Mouse (Mus musculus): ENCODE results near the gene Srpk3. TPM values are rescaled to one million over a fixed set of nuclear protein-coding genes. Genes with fewer than 3 reads are reported as not detected.
"Not testable (repeated sequence)": the region's sequence is repeated elsewhere in the genome, so short reads cannot be mapped to it uniquely, and the experiment has no call there.

Srpk3 gene
- 0.99 and 1.9 TPM in 2 replicates for polyA plus RNA-seq (2015; fragmentation: Nextera tagmentation; extraction: Ambion mirVana)

DNA sequence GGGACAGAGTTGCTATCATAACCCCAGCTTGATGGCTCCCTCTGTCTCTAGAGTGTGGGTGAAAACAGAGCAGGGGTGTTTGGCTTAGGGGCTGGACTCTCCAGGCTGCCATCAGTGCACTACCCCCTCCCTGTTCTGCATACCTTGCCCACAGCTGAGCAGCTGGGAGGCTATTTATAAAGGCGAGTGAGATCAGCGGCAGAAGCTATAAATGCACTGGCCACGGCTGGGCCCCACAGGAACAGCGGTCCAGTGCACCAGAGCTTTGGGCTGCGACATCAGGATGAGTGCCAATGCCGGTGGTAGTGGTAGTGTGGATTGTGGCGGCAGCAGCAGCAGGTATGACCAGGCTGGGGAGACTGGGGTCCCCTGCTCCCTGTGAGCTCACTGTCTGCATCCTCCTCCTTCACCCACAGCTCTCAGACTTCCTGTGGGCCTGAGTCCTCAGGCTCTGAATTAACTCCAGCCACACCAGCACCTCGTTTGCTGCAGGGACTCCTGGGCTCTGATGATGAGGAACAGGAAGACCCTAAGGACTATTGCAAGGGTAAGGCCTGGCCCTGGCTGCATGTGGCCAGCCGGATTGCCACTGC, at the start of gene Srpk3:
Gene Srpk3, plus strand, starts transcription at position 238 of the 593 bp plus-strand sequence.
- H3K9me3 ChIP-seq (ENCODE audit: control insufficient read depth, low read length) = no peaks in the 10 kb centered on the region

DNA sequence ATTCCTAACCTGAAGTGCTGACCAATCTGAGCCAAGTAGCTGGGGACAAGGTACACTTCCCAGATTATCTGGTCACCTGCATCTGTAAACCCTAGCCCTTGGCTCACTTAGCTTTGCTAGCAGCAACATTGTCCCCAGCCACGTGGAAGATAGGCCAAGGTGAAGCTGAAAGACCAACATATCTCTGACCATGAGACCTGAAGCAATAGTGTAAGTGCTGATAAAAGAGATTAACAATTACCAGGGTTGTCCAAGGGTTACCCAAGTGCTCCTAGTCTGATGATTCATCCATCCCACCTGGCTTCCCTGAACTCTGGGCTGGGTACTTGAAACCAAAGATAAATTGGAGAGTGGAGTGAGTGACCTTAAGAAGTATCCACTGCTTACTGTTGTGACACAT, 43.3 kb upstream of the Srpk3 start:
- Histone ChIP-seq H3K36me3 (ENCODE audit: control insufficient read depth, insufficient read depth, low read length) (no peaks in the 10 kb centered on the region), H3K4me1 (ENCODE audit: control insufficient read depth, insufficient read depth, low read length) (no peaks in the 10 kb centered on the region), H3K9me3 (ENCODE audit: control insufficient read depth, low read length) (no peaks in the 10 kb centered on the region), H3K27me3 (replicated peaks; ENCODE audit: control insufficient read depth, insufficient read depth, low read length) (no peaks in the 10 kb centered on the region), H3K4me3 (ENCODE audit: low read length) (no peak overlapping the region), H3K9ac (ENCODE audit: low read depth, low read length) (no peak overlapping the region), H3K27ac (ENCODE audit: low read length) (no peak overlapping the region; the same call in 1 of the 2 replicates), H3K4me2 (ENCODE audit: low read depth, low read length) (no peak overlapping the region)
- 63% methylated on average over 1 of the region's 1 CpGs for WGBS
- peak; percentile 93 for ATAC-seq

More for the DNA sequence above, at the start of gene Srpk3:
- Histone ChIP-seq H3K27ac (ENCODE audit: low read length) (no peak within 1 kb of the TSS), H3K9ac (ENCODE audit: low read depth, low read length) (no peak within 1 kb of the TSS), H3K4me3 (ENCODE audit: low read length) (no peak within 1 kb of the TSS), H3K4me2 (ENCODE audit: low read depth, low read length) (no peak within 1 kb of the TSS), H3K36me3 (ENCODE audit: control insufficient read depth, insufficient read depth, low read length) (no peaks in the 10 kb centered on the region), H3K27me3 (replicated peaks; ENCODE audit: control insufficient read depth, insufficient read depth, low read length) (no peaks in the 10 kb centered on the region), H3K4me1 (ENCODE audit: control insufficient read depth, insufficient read depth, low read length) (0 out of 2 replicates have a peak, but pooled peaks cover 7% of the 10 kb centered on the region)
- ATAC-seq = peak; percentile 32
- WGBS = 30% methylated on average over 9 of the region's 9 CpGs

DNA sequence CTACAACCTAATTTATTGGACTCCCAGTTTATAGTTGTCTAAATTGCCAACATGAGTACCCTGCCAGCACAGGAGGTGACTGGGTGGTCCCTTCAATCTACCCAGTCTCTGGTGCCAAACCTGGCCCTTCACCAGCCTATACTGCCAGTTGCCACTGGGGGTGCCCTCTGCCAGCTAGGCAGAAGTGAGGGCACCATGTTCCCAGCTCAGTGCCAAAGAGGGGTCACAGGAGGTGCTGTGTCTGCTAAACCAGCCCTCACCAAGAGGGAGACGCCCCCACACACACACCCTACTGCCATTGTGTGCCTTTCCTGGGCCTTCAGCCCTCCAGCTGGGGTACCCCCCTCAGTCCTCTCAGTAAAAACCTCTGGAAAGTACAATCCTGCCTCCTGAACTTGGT, 36.0 kb upstream of the Srpk3 start:
- H3K9me3 ChIP-seq (ENCODE audit: control insufficient read depth, low read length) = no peaks in the 10 kb centered on the region
- 56% methylated on average over 1 of the region's 1 CpGs for WGBS
- no peaks in the 10 kb centered on the region for H3K36me3 ChIP-seq (ENCODE audit: control insufficient read depth, insufficient read depth, low read length)
- H3K4me3 ChIP-seq (ENCODE audit: low read length) = no peak overlapping the region
- H3K9ac ChIP-seq (ENCODE audit: low read depth, low read length) = no peak overlapping the region
- H3K27me3 ChIP-seq (replicated peaks; ENCODE audit: control insufficient read depth, insufficient read depth, low read length) = no peaks in the 10 kb centered on the region; the same call in 1 of the 2 replicates
- H3K4me2 ChIP-seq (ENCODE audit: low read depth, low read length) = no peak overlapping the region
- ATAC-seq = no peak
- no peak overlapping the region for H3K27ac ChIP-seq (ENCODE audit: low read length)
- no peaks in the 10 kb centered on the region for H3K4me1 ChIP-seq (ENCODE audit: control insufficient read depth, insufficient read depth, low read length)

DNA sequence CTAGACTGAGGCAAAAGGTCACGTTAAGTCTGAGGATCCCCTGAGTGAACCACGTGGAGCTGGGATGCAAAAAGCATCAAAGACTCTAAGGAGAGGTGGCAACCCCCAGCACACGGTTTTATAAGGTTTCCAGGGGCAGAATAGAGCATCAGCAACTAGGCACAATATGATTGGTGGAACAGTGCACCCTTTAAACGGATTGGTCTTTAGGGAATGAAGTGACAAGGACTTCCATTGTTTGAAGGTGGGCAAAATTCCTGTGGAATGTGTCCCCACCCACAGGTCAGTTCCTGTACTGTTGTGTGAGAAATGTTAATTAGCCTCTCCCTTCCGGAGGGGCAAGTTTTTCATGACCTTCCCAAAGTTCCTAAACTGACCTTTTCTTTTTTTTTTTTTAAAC, 35.1 kb upstream of the Srpk3 start:
- 58% methylated on average over 5 of the region's 5 CpGs for WGBS
- Histone ChIP-seq H3K9ac (ENCODE audit: low read depth, low read length) (no peak overlapping the region), H3K4me2 (ENCODE audit: low read depth, low read length) (no peak overlapping the region), H3K36me3 (ENCODE audit: control insufficient read depth, insufficient read depth, low read length) (no peaks in the 10 kb centered on the region), H3K4me1 (ENCODE audit: control insufficient read depth, insufficient read depth, low read length) (no peaks in the 10 kb centered on the region), H3K27me3 (replicated peaks; ENCODE audit: control insufficient read depth, insufficient read depth, low read length) (no peaks in the 10 kb centered on the region; the same call in 1 of the 2 replicates), H3K27ac (ENCODE audit: low read length) (no peak overlapping the region), H3K4me3 (ENCODE audit: low read length) (no peak overlapping the region), H3K9me3 (ENCODE audit: control insufficient read depth, low read length) (no peaks in the 10 kb centered on the region)
- ATAC-seq = no peak

DNA sequence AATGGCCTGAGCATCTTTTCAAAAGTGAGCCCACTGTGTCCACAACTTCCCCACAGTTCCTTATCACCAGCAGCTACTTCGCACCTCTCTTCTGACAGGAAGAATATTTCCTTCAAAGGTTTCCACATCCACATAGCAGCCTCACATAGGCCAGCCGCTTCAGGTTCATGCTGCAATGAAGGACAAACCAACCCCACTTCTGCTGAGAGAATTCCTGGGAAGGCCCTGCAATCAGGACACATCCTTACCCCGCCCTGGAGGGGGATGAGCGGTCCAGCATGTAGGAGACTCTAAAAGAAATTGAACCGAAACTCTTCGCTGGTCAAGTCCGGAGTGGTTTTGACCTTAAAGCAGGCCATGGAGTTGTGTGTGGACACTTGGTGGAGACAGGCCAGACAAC, 34.4 kb upstream of the Srpk3 start:
- not testable (repeated sequence) for H3K4me2 ChIP-seq (ENCODE audit: low read depth, low read length); H3K9ac ChIP-seq (ENCODE audit: low read depth, low read length); H3K4me3 ChIP-seq (ENCODE audit: low read length); ATAC-seq; H3K4me1 ChIP-seq (ENCODE audit: control insufficient read depth, insufficient read depth, low read length); H3K9me3 ChIP-seq (ENCODE audit: control insufficient read depth, low read length); H3K27ac ChIP-seq (ENCODE audit: low read length); H3K36me3 ChIP-seq (ENCODE audit: control insufficient read depth, insufficient read depth, low read length); H3K27me3 ChIP-seq (replicated peaks; ENCODE audit: control insufficient read depth, insufficient read depth, low read length)
- WGBS = 96% methylated on average over 7 of the region's 7 CpGs

DNA sequence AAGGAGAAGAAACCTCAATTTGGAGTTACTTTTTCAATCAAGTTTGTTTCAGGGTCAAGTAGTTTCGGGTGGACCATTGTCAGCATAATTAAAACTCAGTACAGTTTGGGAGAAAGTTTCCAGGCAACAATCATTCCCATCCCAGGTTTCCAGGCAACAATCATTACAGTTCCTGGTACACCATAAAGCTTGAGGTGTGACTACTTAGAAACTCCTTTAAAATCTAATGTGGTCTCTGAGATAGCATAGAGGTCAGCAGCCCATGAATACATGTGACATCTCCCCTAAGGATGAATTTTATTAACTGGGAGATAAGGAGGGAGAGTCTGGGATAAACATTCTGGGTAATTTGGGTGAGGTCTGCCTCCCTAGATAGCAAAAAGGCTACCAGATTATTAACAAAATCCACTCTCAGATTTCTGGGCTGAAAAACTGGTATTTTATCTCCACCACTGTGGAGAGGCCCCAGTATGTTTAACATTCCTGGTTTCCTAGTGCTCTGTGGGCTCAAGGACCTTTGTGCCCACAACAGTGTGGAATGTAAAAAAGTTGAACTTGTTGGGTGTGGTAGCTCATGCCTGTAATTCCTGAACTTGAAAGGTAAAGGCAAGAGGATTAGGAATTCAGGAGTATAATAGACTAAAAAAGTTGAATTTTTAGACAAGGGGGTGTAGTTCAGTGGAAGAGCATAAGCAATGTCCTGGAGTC, 29.3 kb upstream of the Srpk3 start:
- Histone ChIP-seq H3K4me3 (ENCODE audit: low read length) (no peak overlapping the region), H3K27me3 (replicated peaks; ENCODE audit: control insufficient read depth, insufficient read depth, low read length) (no peaks in the 10 kb centered on the region), H3K9me3 (ENCODE audit: control insufficient read depth, low read length) (no peaks in the 10 kb centered on the region), H3K27ac (ENCODE audit: low read length) (no peak overlapping the region), H3K4me1 (ENCODE audit: control insufficient read depth, insufficient read depth, low read length) (no peaks in the 10 kb centered on the region), H3K9ac (ENCODE audit: low read depth, low read length) (no peak overlapping the region), H3K4me2 (ENCODE audit: low read depth, low read length) (no peak overlapping the region), H3K36me3 (ENCODE audit: control insufficient read depth, insufficient read depth, low read length) (no peaks in the 10 kb centered on the region)
- 52% methylated on average over 1 of the region's 1 CpGs for WGBS
- ATAC-seq = peak; percentile 85

DNA sequence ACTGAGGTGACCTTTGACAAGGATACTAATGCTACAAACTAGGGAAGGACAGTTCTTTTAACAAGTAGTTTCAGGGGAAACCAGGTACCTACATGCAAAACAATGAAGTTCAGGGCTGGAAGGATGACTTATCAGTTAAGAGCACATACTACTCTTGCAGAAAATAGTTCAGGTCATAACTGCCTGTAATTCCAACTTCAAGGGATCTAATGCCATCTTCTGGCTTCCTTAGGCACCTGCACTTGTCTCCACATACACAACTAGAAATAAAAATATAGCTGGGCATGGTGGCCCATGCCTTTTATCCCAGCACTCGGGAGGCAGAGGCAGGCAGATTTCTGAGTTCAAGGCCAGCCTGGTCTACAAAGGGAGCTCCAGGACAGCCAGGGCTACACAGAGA, 25.2 kb upstream of the Srpk3 start:
- no peaks in the 10 kb centered on the region for H3K36me3 ChIP-seq (ENCODE audit: control insufficient read depth, insufficient read depth, low read length)
- no peaks in the 10 kb centered on the region for H3K9me3 ChIP-seq (ENCODE audit: control insufficient read depth, low read length)
- no peak overlapping the region for H3K27ac ChIP-seq (ENCODE audit: low read length)
- H3K4me3 ChIP-seq (ENCODE audit: low read length) = no peak overlapping the region
- H3K4me2 ChIP-seq (ENCODE audit: low read depth, low read length) = no peak overlapping the region
- no peaks in the 10 kb centered on the region for H3K4me1 ChIP-seq (ENCODE audit: control insufficient read depth, insufficient read depth, low read length)
- H3K27me3 ChIP-seq (replicated peaks; ENCODE audit: control insufficient read depth, insufficient read depth, low read length) = no peaks in the 10 kb centered on the region
- WGBS = 94% methylated on average over 1 of the region's 1 CpGs
- H3K9ac ChIP-seq (ENCODE audit: low read depth, low read length) = no peak overlapping the region
- ATAC-seq = no peak

DNA sequence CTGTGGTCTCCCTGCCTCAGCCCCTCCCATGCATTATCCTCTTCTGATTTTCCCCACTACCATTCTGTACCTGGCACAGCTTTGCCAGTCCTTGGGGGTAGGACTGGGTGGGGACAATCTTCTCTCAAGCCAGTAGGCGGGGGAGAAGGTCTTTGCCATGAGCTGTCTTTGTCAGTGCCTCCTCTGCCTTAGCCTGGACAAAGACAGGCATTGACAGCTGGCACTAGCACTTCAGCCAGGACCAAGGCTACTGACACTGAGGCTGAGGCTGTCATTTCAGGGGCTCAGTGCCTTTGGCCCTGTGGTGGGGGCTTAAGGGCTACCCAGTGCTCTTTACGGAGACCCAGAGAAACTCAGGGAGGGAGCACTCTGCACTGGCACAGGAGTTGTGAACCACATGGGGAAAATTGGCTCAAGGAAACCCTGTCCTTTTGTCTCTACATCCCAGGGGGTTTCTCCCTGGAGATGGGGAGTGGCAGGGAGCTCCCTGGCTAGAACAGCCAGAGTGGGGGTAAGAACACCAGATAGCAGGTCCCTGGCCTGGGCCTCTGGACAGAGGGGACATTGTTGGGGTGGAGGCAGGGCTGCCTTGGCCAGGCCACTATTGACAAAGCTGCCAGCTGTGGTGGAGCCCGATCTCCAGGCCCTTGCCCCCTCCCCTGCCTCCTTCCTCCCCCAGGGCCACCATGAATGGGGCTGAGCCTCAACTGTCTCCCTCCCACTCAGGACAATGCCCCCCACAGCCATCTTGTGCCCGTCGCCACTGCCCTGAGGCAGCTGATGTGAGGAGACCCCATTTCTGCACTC, 17.7 kb upstream of the Srpk3 start, which contains the start of gene Plxnb3:
Gene Plxnb3, plus strand, starts transcription at position 757 of the 807 bp plus-strand sequence.
- WGBS = 64% methylated on average over 5 of the region's 5 CpGs
- H3K4me1 ChIP-seq (ENCODE audit: control insufficient read depth, insufficient read depth, low read length) = no peaks in the 10 kb centered on the region
- no peak for ATAC-seq
- no peak within 1 kb of the TSS for H3K4me2 ChIP-seq (ENCODE audit: low read depth, low read length)
- no peak within 1 kb of the TSS for H3K27ac ChIP-seq (ENCODE audit: low read length)
- H3K27me3 ChIP-seq (replicated peaks; ENCODE audit: control insufficient read depth, insufficient read depth, low read length) = no peaks in the 10 kb centered on the region; the same call in 1 of the 2 replicates
- no peaks in the 10 kb centered on the region for H3K9me3 ChIP-seq (ENCODE audit: control insufficient read depth, low read length)
- H3K4me3 ChIP-seq (ENCODE audit: low read length) = no peak within 1 kb of the TSS
- H3K9ac ChIP-seq (ENCODE audit: low read depth, low read length) = no peak within 1 kb of the TSS
- H3K36me3 ChIP-seq (ENCODE audit: control insufficient read depth, insufficient read depth, low read length) = no peaks in the 10 kb centered on the region

DNA sequence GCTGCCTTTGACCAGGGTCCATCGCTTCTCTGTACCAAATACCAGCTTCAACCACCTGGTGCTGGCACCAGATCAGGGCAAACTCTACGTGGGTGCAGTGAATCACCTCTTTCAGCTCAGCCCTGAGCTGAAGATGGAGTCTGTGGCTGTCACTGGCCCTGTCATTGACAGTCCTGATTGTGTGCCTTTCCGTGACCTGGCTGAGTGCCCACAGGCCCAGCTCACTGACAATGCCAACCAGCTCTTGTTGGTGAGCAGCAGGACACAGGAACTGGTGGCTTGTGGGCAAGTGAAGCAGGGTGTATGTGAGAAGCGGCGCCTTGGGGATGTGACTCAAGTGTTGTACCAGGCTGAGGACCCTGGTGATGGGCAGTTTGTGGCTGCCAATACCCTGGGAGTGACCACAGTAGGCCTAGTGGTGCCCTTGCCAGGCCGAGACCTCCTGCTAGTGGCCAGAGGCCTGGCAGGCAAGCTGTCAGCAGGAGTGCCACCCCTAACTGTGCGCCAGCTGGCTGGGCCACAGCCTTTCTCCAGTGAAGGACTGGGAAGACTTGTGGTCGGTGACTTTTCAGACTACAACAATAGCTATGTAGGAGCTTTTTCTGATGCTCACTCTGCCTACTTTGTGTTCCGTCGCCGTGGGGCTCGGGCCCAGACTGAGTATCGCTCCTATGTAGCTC, 15.5 kb upstream of the Srpk3 start:
- Histone ChIP-seq H3K4me2 (ENCODE audit: low read depth, low read length) (no peak overlapping the region), H3K4me1 (ENCODE audit: control insufficient read depth, insufficient read depth, low read length) (no peaks in the 10 kb centered on the region), H3K9ac (ENCODE audit: low read depth, low read length) (no peak overlapping the region), H3K27me3 (replicated peaks; ENCODE audit: control insufficient read depth, insufficient read depth, low read length) (no peaks in the 10 kb centered on the region; the same call in 1 of the 2 replicates), H3K9me3 (ENCODE audit: control insufficient read depth, low read length) (no peaks in the 10 kb centered on the region), H3K4me3 (ENCODE audit: low read length) (no peak overlapping the region), H3K36me3 (ENCODE audit: control insufficient read depth, insufficient read depth, low read length) (no peaks in the 10 kb centered on the region), H3K27ac (ENCODE audit: low read length) (no peak overlapping the region)
- no peak for ATAC-seq
- WGBS = 84% methylated on average over 13 of the region's 13 CpGs
